Mouse (Mus musculus) brain, embryonic 14.5 days (tissue): Measurements from ENCODE around the gene Kif5a. TPM values are rescaled to one million over a fixed set of nuclear protein-coding genes. Genes with fewer than 3 reads are reported as not detected.
A peak's percentile ranks its signal among the peaks of the same experiment; 100 is the strongest.

Experiments
- DNase-seq: peaks from one replicate; pipeline ENCODE4 v3.0.0-alpha.2; 2011; ENCODE audit warnings: low read depth
- CTCF ChIP-seq: fragments of 200-500 bp; IDR thresholded peaks from 2 replicates; pipeline ENCODE4 v1.5.1; 2012; ENCODE audit warnings: inconsistent platforms, mild to moderate bottlenecking, moderate library complexity, borderline replicate concordance; ENCODE audit not compliant: insufficient read depth, insufficient read length; ENCODE audit errors: extremely low read depth
- POLR2A ChIP-seq: fragments of 200-500 bp; IDR thresholded peaks from 2 replicates; pipeline ENCODE4 v1.6.1; 2012; ENCODE audit warnings: mild to moderate bottlenecking, inconsistent platforms, borderline replicate concordance; ENCODE audit not compliant: poor library complexity, insufficient read depth, insufficient read length, severe bottlenecking; ENCODE audit errors: extremely low read depth
- polyA plus RNA-seq: library from polyadenylated mRNA; depleted of rRNA; stranded (reverse); fragments of >200 nt; gene quantifications from 2 replicates; pipeline ENCODE4 v1.2.3, GENCODE M21; 2012

Gene Kif5a
- polyA plus RNA-seq, 1 experiment: 134 TPM

DNA sequence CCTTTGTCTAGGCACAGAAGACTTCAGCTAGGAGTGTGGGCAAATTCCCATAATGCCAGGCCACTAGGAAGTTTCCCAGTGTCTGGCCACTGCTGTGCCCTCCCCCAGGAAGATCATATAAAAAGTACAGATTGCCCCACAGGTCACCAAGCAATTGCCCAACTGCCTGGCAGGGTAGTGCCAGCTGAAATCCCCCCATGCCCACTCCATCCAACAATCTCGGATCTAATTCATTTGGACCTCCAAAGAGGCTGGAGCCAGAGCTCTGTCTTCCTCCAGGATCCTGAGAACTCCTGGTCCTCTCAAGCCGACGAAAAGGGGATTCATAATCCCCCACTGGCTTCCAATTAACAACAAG, 24.8 kb upstream of the Kif5a start:
- TF ChIP-seq POLR2A (no peak), CTCF (no peak)
- no peak for DNase-seq

DNA sequence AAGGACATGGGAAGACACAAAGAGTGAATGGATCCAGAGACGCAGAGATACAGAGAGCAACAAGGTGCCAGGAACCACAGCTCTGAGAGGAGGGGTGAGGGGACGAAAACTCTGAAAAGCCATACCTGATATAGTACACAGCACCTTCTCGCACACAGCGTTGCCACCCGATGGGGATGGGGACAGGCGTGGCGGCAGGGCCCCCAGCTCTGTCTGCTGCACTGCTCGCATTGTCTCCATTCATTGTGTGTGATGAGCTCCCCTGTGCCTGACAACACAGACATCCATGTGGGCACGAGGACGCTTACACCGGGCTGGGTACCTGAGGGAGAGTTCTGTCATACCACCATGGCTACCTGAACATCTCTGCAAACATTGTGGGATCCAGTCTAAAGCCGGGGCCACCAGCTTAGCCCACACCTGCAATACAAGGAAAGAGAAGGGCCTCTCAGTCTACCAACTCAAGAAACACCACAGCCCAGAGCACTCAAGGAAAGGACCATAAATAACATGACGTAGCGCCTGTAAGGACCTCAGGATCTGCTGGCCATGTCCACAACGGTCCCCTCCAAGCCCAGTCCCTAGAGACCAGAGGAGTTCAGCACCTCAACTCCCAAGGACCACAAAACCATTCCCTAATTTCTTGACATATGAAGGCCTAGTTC, 24.3 kb upstream of the Kif5a start:
- no peak for DNase-seq
- TF ChIP-seq POLR2A (no peak), CTCF (no peak)

DNA sequence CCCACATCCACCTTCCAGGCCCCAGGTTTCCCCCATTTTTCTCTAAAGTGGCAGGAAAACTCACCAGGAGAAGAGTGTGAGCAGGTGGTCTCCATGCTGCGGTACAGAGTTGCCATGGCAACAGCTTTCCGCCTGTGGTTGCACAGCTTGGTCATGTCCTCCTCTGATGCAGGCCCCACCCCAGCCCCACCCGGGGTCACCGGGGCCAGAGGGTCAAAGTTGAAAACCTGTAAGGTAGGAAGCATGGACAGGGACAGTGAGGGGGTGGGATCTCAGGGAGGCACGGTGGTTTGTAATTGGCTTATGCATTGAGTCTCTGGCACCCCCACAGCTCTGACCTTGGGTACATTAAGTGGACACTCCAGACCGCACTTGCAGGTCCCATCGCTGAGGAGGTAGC, 23.6 kb upstream of the Kif5a start:
- peak; percentile 50 for DNase-seq
- TF ChIP-seq POLR2A: no peak
- no peak for TF ChIP-seq CTCF

DNA sequence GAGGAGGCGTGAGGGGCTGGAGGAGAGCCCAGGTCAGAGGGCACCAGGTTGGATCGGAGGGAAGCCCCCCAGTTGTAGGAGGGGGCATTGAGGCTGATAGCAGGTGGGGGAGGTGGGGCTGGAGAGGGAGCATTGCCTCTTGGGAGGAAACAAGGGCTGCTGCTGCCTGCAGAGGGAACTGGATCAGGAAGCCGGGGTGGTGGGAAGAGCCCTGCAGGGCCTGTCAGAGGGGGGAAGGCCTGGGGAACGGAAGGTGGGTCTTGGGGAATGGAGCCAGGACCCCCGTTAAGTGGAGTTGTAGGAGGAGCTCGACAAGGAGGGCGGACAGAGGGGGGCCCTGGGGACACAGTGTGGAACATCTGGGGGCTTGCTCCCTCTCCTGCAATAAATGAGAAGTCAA, 23.0 kb upstream of the Kif5a start:
- no peak for DNase-seq
- TF ChIP-seq CTCF (no peak), POLR2A (no peak)

DNA sequence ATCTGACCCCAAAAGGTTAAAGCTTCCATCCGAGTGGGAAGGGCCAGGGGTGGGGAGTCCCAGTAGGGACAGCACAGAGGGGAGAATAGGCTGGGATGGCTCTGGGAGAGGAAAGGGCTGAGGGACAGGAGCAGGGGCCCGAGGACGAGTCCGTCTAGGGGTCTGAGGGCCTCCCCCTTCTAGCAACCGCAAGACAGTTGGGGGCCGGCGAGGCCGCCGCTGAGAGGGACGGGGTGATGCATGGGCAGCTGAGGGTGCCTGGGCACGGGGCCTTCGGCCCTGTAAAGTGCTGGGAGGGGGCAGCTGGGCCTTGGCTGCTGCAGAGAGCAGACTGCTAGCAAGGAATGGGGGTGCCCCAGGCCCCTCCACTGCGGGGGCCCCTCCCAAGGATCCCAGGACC, 22.5 kb upstream of the Kif5a start:
- DNase-seq: no peak
- TF ChIP-seq POLR2A (no peak), CTCF (no peak)

DNA sequence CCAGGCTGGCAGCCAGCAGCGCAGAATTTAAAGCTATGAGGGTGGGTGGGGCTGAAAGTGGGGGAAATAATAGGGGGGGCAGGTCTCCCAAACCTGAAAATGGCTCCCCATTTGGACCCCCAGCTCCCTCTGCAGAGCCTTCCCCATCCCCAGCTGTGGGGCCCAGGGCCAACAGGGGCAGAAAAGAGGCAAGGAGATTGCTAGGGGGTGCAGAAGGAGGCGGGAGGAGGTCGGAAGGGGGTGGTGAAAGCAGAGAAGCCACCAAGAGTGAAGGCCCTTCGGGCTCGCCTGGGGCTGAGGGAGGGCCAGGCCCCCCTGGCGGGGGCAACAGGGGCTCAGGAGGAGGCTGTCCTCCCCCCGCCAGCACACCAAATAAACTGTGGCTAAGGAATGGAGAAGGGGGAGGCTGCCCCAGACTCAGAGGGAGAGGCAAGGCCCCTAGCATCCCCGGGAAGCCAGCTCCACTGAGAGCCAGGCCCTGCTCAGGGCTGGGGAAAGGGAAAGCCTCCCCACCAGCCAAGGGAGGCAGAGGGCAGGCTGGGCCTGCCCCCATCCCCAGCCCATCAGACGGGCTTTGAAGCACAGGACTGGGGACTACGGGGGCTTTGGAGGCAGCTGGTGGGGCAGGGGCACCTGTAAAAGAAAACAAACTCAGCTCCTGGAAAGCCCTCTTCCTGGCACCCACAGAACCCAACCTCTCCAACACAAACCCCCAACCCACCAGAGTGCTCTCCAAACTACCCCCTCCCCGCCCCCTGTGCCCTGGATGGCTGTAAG, 21.8 kb upstream of the Kif5a start:
- no peak for TF ChIP-seq CTCF
- TF ChIP-seq POLR2A: no peak
- no peak for DNase-seq

DNA sequence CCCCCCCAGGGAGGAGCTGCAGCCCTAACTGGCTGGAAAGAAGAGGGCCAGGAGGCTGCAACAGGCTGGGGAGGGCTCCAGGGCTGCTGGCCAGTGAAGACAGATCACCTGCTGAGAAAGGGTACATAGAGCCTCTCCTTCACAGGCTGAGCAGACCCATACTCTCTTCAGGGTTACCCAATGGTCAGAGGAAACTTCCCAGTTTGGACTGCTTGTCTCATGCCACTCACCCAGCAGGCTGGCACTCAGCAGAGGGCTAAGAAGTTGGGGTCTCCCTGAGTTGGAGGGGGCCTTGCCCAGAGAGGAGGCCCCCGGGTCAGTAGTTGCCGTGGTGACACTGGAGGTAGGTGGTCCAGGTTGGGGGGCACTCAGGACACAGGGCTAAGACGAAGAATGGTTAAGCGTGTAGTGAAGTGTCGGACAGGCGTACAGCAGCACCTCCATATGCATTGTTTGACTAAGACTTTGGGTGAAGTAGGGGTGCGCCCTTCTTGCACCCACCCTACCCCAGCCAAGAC, 21.0 kb upstream of the Kif5a start:
- no peak for DNase-seq
- no peak for TF ChIP-seq POLR2A
- no peak for TF ChIP-seq CTCF

DNA sequence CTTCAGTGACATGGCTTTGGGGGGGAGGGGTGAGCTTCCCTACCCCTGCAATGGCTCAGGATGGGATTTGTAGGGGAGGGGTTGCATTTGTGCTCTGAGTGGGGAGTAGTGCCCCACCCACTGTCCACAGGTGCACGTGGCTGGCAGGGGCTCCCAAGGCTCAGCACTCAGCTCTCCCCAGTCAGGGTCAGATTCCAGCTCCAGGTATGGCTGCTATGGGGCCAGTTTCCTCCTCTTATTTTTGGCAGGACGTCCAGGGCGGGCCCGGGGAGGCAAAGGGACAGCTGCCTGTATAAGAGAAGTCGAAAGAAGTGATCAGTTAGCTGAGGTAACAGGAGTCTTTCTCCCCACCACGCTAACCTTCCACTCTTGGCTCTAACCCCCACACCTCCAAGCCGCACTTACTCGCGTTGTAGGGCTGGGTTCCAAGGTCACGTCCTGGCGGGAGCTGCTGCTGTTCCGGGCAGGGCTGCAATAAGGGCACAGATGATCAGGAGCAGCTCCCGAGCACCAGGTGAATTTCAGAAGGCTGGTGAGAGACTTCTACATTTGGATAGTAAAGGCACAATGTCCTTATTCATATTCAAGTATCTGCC, 19.6 kb upstream of the Kif5a start:
- DNase-seq: no peak
- TF ChIP-seq POLR2A (no peak), CTCF (no peak)

DNA sequence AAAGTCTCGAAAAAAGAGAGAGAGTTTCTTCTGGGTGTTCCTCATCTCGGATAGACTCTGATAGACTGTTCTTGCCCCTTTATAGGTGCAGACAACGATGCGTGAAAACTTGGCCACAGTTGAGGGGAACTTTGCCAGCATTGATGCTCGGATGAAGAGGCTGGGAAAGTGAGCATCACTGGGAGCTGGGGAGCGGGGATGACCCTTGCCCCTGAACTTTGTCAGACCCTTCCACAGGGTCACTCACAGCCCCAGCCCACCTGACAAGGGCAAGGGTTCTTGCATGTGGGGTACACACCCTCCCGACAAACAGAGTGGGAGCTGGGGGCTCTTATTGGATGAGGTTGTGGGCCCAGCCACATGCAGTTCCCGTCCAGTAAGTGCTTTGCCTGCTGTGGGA, 18.2 kb upstream of the Kif5a start:
- no peak for DNase-seq
- no peak for TF ChIP-seq CTCF
- no peak for TF ChIP-seq POLR2A

DNA sequence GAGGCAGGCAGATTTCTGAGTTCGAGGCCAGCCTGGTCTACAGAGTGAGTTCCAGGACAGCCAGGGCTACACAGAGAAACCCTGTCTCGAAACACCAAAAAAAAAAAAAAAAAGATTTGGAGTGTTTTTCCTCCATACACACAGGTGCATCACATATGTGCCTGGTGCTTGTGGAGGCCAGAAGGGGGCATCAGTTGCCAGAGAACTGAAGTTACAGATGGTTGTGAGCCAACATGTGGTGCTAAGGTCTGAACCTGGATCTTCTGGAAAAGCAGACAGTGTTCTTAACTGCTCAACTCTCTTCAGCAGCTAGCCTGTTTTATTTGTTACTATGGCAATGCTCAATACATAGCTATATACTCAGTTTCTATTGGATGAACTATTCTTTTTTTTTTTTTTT, 16.6 kb upstream of the Kif5a start:
- no peak for DNase-seq
- peak; percentile 15; the same call in 1 of the 2 replicates for TF ChIP-seq CTCF
- TF ChIP-seq POLR2A: no peak

DNA sequence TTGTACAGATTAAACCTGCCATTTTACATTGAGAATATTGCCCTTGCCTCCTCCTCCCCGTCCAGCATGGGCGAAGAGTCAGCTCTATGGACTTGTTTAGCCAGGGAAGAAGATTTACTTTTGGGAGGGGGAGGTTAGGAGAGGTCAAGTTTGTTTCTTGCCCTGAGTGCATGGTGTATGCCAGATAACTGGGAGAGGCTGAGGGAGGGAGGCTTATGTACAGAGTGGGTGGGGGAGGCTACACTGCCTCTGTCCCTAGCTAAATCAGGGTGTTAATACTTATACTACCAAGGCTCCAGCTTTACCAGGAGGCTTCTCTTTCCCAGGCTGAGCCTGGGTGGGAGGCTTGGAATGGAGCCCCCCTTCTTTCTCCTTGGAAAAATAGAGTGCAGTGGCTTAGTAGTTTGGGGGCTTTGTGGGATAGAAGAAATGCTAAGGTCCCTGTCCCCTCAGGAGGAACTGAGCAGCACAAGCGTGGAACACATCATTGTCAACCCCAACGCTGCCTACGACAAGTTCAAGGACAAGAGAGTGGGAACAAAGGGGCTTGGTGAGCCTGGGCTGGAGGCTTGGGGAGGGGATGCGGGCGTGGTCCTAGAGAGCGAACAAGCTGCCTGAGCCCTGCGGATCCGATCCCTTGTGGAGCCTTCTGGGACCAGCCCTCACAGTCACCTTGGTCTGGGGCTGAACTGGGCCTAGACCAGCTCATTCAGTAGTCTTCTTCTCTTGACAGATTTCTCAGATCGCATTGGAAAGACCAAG, 11.3 kb upstream of the Kif5a start:
- DNase-seq: no peak
- TF ChIP-seq POLR2A: no peak
- TF ChIP-seq CTCF: no peak

DNA sequence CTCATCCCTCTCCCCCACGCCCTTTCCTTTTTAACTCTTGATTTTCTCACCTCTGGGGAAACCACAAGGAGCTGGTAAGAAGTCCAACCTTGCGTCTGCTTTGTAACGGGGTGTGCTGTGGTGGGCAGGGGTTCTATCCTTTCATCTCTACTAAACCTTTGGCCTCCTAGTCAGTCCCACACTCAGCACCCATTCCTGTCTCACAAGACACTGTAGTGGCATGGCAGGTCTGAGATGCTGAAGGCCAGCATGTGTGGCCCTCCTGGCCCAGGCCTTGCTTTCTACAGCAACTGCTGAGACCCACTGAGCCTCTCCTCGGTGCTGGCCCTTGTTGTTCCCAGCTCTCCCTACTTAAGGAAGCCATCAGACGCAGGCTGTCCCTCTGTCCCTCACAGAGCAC, 9.2 kb upstream of the Kif5a start:
- TF ChIP-seq CTCF: no peak
- TF ChIP-seq POLR2A: no peak
- DNase-seq: no peak

DNA sequence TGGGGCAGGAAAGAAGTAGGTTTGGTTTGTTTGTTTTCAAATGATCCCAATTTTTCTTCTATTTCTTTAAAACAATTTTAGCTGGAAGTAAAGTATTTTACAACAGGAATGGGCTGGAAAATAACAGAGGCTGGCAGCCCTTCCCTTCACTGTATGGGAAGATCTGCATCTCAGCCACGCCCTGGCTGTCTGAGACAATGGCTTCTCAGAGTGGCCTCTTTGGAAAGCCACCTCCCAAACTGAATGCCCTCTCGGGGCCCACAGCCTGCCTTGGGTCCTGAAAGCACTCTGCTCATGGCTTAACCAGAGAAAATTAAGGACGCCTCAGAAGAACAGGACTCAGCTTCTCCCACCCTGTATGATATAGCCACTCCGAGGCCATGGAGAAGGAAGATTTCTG, 6.7 kb upstream of the Kif5a start:
- DNase-seq: no peak
- no peak for TF ChIP-seq CTCF
- TF ChIP-seq POLR2A: no peak
